Mouse (Mus musculus): ENCODE results near the gene Dxo. TPM values are rescaled to one million over a fixed set of nuclear protein-coding genes. Genes with fewer than 3 reads are reported as not detected.
"Not testable (repeated sequence)": the region's sequence is repeated elsewhere in the genome, so short reads cannot be mapped to it uniquely, and the experiment has no call there.

Dxo gene
- total RNA-seq, 1 experiment from 2014 or later: 65.5 TPM

DNA sequence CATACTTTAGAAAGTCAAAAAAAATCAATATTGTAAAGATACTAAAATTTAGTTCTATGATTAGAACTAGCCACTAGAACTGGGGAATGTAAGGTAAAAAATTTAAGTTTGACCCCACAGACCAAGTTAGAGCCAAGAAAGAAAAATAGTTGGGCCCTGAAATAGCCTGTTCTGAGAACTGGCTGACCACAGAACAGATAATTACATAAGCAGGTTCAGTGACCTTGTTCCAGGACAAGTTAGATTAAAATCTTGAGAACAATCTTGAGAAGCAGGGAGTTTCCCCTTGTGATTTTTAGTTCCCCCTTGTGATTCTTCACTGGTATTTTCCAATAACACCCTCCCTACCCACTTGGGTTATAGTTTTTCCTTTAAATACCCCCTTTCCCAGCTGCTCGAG lies 6.0 kb upstream of the Dxo start:
- not testable (repeated sequence) for DNase-seq

GRCm38 (mm10) chr17:34836155-34836855 lies 514 bp upstream of the Dxo start:
- DNase-seq: peak; percentile 84

GRCm38 (mm10) chr17:34837464-34838324 lies 875 bp downstream of the Dxo start:
- DNase-seq: peak; percentile 34

DNA sequence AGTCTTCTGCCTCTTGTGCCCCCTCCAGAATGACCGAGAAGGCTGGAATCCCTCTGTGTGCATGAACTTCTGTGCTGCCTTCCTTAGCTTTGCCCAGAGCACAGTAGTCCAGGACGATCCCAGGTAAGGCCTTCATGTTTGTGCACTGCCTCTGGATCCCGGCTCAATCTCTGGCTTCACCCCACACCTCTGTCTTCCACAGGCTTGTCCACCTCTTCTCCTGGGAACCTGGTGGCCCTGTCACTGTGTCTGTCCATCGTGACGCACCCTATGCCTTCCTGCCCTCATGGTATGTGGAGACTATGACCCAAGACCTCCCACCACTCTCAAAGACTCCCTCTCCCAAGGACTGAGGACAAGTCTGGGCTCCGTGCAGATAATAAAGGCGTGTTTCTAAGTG lies 2.0 kb downstream of the Dxo start:
- DNase-seq: no peak

DNA sequence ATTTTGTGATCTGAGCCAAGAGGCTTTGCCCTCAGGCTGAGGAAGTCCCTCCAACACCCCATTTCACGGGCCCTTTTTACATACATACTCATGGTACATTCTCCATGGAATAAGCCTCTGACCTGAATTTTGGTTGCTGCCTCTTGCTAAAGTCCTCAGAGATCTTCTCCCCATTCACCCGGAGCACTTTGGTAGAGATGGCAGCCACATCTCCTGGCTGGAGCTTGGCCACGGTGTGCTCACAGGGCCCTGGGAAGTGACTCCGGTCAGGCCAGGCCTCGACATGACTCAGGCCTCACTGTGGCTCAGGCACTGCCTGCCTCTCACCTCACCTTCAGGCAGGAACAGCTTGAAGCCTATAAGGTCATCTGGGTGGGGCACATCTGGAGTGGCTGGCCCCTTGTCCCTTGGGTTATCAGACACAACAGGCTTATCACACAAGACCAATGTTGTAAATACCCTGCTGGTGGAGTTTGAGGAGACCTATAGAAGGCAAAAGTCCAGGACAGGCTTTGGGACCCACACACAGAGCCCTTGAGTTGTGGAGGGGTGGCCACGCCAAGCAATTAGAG lies 4.0 kb downstream of the Dxo start:
- no peak for DNase-seq

DNA sequence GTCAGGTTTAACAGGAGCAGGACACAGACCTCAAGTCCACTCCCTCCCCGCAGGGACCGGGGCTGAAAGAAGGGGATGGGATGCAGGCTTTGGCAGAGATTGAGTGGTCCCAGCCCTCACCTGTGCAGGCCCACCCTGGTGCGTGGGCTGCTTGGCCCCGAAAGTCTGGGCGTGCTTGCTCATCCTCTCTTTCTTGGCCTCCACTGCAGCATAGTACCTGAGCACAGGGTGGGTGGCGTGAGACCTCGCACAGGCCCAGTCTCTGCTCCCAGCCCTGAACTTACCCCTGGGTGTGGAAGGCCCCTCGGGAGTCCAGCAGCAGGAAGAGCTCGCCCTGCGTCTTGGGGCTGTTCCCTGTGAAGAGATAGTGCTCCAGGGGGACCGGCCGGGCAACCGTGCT lies 8.1 kb downstream of the Dxo start:
- no peak for DNase-seq

DNA sequence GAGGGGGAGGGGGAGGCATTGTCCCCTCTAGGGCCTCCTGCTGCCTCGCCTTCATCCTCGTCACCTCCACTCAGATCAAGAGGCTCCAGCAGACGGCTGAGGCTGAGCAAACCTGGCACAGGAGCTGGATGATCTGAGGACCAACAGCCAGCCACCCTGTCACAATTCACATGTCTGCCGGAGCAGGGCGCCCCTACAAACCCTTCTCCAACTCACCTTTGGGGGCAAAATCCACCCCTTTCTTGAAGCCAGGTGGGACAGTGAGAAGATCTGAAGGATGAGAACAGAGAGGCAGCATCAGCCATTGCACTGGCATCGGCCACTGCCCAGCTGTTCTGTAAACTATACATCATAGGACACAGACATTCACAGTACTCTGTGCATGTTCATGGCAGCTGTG lies 10.4 kb downstream of the Dxo start:
- no peak for DNase-seq

DNA sequence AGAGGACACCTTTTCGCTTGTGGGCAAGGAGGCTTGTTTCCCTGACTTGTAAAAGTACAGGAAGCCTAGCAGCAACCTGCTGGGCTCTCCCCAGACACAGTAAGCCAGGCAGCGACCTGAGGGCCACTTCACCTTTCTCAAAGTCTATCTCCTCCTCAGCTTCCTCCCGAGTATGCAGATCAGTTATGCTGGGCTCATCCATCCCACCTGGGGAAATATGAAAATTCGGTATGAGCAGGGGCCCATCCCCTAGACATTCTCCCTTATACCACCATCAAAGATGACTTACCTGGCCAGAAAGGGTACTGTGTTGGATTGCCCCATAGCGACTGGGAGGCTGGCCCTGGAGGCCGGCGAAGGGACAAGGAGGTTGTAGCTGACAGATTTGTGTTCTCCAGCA lies 10.8 kb downstream of the Dxo start:
- DNase-seq: no peak

DNA sequence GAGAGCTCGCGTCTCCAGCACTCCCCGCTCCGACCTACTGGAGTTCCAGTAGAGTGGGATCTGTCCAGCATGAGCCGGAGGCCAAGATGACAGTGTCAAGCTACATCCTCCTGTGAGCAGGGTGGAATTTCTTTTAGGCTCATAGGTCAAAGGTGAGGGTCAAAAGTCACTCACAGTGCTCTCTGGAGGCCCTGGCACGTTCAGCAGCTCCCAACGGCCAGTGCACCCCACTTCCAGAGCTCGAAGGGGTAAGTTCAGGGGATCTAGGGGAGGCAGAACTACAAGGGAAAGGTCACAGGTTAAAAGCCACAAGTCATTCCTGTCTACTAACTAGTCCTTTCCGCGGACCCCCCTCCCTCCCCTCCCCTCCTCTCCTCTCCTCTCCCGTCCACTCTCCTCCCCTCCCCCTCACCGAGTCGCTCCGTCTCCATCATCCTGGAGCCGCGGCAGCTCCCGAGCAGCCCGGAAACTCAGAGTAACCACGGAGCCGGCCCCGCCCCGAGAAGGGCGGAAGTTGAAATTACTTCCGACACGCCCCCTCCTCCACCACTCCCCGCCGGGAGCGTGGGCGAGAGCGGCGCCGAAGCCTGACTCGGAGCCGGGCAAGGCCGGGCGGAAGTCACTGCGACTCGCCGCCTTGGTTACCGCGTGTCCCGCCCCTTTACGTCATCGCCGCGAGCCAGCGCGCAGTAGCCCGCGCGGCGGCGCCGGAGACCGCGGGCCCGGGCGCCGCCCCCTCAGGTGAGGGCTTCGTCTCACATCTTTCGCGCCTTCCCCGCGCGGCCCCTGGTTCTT lies 13.1 kb downstream of the Dxo start, which contains the start of the genes Skiv2l and Nelfe:
Skiv2l (minus strand) TSS at position 489 of the 795 bp plus-strand sequence.
Nelfe (plus strand) TSS at position 670 of the 795 bp plus-strand sequence.
- peak; percentile 99 for DNase-seq

- DNase-seq: no peak
Observed at GRCm38 (mm10) chr17:34850517-34851125, 13.8 kb downstream of the Dxo start.

- DNase-seq: no peak
Observed at GRCm38 (mm10) chr17:34853511-34853910, 16.7 kb downstream of the Dxo start.

GRCm38 (mm10) chr17:34854761-34855160 lies 17.9 kb downstream of the Dxo start:
- DNase-seq: no peak

GRCm38 (mm10) chr17:34855825-34856224 lies 19.0 kb downstream of the Dxo start:
- DNase-seq: peak; percentile 80

GRCm38 (mm10) chr17:34858670-34859069 lies 21.9 kb downstream of the Dxo start:
- DNase-seq: no peak

DNA sequence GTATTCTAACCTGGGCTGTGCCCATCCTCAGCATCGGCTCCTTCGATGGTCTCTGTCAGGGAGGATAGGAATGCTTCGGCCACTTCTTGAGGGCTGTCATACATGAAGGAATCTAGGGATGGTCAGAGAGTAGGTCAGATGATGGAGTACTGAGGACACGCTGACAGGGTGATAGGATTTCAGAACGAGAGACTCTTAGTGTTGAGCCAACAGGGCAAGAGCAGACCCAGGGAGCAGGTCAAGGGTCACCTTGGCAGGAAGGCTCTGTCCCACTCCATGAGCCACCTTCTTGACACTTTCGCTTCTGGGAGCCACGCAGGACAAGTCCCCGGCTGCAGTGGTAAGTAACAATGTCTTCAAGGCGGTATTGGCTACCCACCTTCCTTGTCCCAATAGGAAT lies 23.7 kb downstream of the Dxo start:
- DNase-seq: no peak

- peak; percentile 47 for DNase-seq
Observed at GRCm38 (mm10) chr17:34861704-34862415, 25.0 kb downstream of the Dxo start.

DNA sequence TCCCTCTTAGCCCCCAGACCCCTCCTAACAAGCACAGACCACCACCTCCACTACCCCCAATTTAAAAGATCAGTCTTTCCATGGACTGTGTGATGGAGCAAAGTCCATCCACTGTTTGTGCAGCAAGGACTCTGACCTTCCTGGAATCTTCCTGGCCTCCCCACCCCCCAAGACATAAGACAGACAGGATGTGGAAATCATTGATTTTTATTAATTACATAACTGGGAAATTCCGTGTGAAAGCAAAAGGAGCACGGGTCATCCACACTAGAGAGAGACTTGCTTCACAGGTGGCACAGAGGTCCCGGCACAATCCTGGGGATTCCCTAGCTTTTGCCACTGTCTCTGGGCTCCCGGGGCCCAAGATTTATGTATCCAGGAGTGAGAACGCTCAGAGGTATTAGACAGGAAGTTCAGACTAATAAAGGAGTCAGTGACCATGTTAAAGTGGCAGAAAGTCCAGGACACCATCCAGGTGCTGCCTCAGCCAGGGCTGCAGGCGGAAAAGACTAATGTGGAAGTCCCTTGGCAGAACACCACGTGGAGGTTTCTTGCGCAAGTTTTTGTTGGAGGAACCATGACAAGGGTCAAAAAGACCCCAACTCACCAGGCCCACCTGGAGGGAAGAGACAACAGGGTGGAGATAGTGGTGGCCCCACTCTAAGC lies 25.7 kb downstream of the Dxo start, which contains the start of gene Cfb:
Cfb (minus strand) TSS at position 103 of the 666 bp plus-strand sequence.
- no peak for DNase-seq

DNA sequence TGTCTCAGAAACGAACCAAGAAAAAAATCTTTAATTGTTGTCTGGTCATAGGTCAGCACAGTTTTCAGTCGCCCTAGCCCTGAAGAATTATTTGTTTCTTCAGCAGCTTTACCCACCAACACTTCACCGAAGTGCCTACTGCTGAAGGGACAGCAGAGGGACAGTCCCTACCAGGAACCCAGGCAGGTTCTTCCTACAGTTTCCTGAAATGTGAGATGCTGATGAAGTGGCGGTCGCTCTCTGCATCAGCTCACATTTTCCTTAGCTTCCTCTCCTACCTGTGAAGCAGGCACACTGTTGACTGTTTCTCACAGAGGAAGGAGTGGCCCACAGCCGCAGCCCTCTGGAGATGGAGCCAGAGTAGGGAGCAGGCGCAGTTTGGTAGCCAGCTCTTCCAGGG lies 29.2 kb downstream of the Dxo start:
- DNase-seq: no peak

GRCm38 (mm10) chr17:34874321-34874720 lies 37.5 kb downstream of the Dxo start:
- peak; percentile 44 for DNase-seq

DNA sequence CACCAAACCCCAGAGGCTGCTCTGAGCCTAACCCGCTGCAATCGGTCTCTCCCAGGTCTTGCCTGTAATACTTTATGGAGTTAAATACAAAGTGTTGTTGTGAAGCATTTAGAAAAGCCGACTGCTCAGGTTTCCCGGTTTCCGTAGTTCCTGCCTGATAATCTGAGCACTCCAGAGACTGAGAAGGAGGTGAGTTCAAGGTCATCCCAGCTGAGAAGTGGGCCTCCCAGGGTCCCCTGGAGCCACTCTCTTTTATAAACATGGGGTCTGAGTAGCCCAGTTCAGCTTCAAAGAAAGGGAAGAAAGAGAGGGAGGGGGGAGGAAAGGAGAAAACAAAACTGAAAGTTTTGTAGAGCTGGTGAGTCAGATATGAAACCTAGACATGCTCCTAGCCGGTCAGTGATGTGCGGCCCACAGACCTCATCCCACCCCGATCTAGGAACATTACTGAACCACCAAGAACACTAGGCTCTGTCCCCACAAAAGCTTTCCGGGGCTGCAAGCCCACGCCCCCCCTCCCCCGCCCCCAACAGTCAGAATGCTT lies 42.6 kb downstream of the Dxo start, which contains the start of gene Zbtb12:
Zbtb12 (plus strand) TSS at position 148 of the 544 bp plus-strand sequence.
- DNase-seq: no peak
